Mouse (Mus musculus): ENCODE measurements around the gene Insyn1.

The Insyn1 gene

DNA sequence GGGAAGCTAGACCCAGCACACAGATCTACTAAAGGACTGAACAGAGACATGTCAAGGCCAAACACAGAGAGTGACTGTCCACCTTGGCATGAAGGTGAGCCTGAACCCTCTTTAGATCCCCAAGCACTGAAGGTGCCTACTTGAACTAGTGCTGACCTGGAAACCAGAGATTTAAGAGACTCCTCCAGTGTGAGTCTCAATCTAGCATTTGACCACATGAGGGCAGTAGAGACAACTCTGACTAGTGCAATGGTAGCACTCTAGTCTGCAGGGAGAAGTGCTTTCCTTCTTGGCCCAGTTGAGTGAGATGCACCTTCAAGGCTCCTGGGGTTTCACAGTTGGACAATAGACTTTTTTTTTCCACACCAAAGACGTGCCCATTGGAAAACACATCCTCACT lies 46.4 kb downstream of the Insyn1 start:
- DNase-seq (ENCODE audit: low spot score) = no peak

DNA sequence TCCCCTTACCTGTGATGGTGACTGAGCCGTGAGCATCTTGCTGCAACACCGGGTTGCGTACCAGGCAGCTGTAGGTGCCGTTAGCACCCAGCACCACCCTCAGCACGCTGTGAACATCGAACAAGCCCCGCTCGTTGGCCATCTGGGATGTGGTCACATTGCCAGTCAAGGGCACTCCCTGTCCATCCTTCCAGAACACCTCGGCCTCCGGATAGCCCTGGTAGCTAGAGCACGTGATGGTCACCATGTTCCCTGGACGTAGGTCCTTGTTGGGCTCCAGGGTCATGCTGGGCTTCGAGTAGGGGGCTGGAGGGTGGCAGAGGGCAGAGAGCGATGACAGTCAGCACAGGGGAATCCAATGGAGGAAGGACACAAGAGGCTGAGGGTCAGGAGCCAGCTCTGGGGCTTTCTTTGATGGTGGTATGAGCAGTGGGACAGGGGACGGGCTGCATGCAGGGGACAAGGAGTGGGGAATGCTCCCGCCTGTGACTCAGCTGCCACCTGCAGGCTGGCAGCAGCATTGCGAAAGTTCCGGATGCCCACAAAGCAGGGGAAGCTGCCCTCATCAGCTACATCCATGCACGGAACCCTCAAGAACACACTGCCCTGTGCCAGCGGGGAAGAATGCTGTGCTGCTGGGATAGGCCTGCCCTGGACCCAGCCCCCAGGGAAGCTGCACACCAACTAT lies 47.2 kb downstream of the Insyn1 start:
- DNase-seq (ENCODE audit: low spot score) = no peak

- DNase-seq (ENCODE audit: low spot score) = no peak
These were observed 49.4 kb downstream of the Insyn1 start for GRCm38 (mm10) chr9:58537774-58538173.

DNA sequence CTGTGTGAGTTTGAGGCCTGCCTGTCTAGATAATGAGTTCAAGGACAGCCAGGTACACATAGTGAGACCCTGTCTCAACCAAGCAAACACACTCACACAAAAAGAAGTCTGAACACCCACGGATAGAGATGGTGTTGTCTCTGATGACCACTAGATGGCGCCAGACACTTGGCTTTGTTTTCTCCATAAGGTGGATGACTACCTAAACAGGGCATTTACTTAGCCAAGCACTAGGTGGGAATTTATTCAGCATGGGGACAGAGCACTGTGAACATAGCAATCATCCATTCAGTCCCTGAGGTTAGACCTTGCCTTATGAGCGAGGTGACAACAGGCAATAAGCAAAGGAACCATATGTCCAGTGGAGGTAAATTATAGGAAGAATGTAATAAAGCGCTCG lies 51.5 kb downstream of the Insyn1 start:
- DNase-seq (ENCODE audit: low spot score) = no peak

DNA sequence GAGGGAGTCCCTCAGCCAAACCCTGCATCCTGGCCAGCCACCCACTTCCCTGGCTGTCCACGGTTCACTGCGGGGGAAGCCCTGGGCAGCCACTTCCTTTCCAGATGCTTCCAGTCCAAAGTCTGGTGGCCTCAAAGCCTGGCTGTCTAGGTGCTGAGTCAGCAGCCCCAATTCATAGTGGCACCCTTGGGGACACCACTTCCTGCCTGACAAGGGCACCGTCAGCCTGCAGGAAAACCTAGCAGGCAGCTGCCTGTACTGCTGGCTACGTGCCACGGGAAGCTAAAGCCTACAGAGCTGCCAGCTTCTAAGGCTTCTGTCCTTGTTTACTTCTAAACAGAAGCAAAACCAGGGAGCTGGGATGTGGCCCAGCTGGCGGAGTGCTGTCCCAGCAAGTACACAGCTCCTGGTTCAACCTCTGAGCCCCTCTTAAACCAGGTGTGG lies 53.5 kb downstream of the Insyn1 start:
- DNase-seq (ENCODE audit: low spot score) = no peak

GRCm38 (mm10) chr9:58544879-58545324 lies 56.5 kb downstream of the Insyn1 start:
- no peak for DNase-seq (ENCODE audit: low spot score)

DNA sequence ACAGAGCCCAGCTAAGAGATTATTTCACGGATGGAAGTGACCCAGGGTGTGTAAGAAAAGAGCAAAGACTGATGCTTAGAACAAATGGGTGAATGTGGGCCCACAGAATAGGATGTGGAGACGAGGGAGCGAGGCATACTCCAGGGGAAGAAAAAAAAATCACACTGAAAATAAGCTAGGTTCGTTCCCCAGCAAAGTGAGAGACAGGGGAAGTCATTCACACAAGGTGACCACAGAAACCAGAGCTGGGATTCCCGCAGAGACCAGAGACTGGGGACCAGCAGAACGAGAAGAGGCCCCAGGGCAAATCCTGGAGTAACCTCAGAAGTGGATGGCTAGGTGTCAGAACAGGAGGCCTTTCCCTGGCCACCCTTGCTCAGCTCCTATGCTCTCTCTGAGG lies 57.0 kb downstream of the Insyn1 start:
- no peak for DNase-seq (ENCODE audit: low spot score)

- DNase-seq (ENCODE audit: low spot score) = no peak
These were observed 58.4 kb downstream of the Insyn1 start for GRCm38 (mm10) chr9:58546630-58547360.

- no peak for DNase-seq (ENCODE audit: low spot score)
These were observed 60.5 kb downstream of the Insyn1 start for GRCm38 (mm10) chr9:58548897-58549296.

All from left cerebral cortex, adult 11 months (tissue).